Mouse (Mus musculus): ENCODE measurements around the gene Mad1l1.

Mad1l1 gene

GRCm38 (mm10) chr5:140174814-140175490, 146.4 kb downstream of the Mad1l1 start:
- DNase-seq (ENCODE audit: low spot score) = no peak

GRCm38 (mm10) chr5:140174066-140174465, 147.3 kb downstream of the Mad1l1 start:
- no peak for DNase-seq (ENCODE audit: low spot score)

- no peak for DNase-seq (ENCODE audit: low spot score)
These were observed 148.2 kb downstream of the Mad1l1 start for GRCm38 (mm10) chr5:140173181-140173580.

- DNase-seq (ENCODE audit: low spot score) = no peak
These were observed 149.6 kb downstream of the Mad1l1 start for GRCm38 (mm10) chr5:140171710-140172109.

GRCm38 (mm10) chr5:140167531-140167930, 153.8 kb downstream of the Mad1l1 start:
- no peak for DNase-seq (ENCODE audit: low spot score)

GRCm38 (mm10) chr5:140167080-140167479, 154.3 kb downstream of the Mad1l1 start:
- no peak for DNase-seq (ENCODE audit: low spot score)

- DNase-seq (ENCODE audit: low spot score) = no peak
These were observed 157.4 kb downstream of the Mad1l1 start for GRCm38 (mm10) chr5:140163947-140164346.

- no peak for DNase-seq (ENCODE audit: low spot score)
These were observed 159.1 kb downstream of the Mad1l1 start for GRCm38 (mm10) chr5:140162071-140162845.

GRCm38 (mm10) chr5:140159007-140159406, 162.3 kb downstream of the Mad1l1 start:
- no peak for DNase-seq (ENCODE audit: low spot score)

- DNase-seq (ENCODE audit: low spot score) = no peak
These were observed 163.3 kb downstream of the Mad1l1 start for GRCm38 (mm10) chr5:140157886-140158627.

- DNase-seq (ENCODE audit: low spot score) = no peak
These were observed 167.2 kb downstream of the Mad1l1 start for GRCm38 (mm10) chr5:140154166-140154565.

- DNase-seq (ENCODE audit: low spot score) = no peak
These were observed 169.5 kb downstream of the Mad1l1 start for GRCm38 (mm10) chr5:140151871-140152270.

GRCm38 (mm10) chr5:140151180-140151579, 170.2 kb downstream of the Mad1l1 start:
- no peak for DNase-seq (ENCODE audit: low spot score)

GRCm38 (mm10) chr5:140150694-140151093, 170.7 kb downstream of the Mad1l1 start:
- DNase-seq (ENCODE audit: low spot score) = no peak

GRCm38 (mm10) chr5:140150136-140150535, 171.2 kb downstream of the Mad1l1 start:
- no peak for DNase-seq (ENCODE audit: low spot score)

- DNase-seq (ENCODE audit: low spot score) = no peak
These were observed 172.1 kb downstream of the Mad1l1 start for GRCm38 (mm10) chr5:140149298-140149697.

- DNase-seq (ENCODE audit: low spot score) = no peak
These were observed 177.8 kb downstream of the Mad1l1 start for GRCm38 (mm10) chr5:140143541-140143940.

GRCm38 (mm10) chr5:140141336-140141735, 180.0 kb downstream of the Mad1l1 start:
- no peak for DNase-seq (ENCODE audit: low spot score)

GRCm38 (mm10) chr5:140140214-140140613, 181.1 kb downstream of the Mad1l1 start:
- peak; percentile 38 for DNase-seq (ENCODE audit: low spot score)

- DNase-seq (ENCODE audit: low spot score) = no peak
These were observed 185.4 kb downstream of the Mad1l1 start for GRCm38 (mm10) chr5:140135734-140136625.

- no peak for DNase-seq (ENCODE audit: low spot score)
These were observed 187.3 kb downstream of the Mad1l1 start for GRCm38 (mm10) chr5:140134021-140134420.

All from ovary, postnatal 14 days (tissue).